19 mouse cellular contexts compared by ENCODE assay signal in the genomic region with DNA sequence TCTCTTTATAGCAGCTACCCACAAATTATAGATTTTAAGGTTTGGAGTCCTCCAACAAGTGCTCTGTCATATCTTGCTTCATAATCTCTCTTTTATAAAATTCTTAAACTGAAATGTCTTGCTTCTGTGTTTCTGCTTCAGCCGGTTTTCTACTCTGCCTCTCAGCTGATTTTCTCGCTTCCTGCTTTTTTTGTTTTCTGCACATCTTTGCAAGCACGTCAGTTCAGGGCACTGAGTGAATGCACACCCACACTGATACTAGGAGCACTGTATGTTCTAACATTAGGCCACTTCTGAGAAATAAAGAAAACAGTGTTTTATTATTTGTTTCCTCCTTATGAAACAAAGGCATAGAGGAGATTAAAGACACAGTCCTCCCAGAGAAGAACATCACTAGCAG.
"Had no signal": no experiment of that assay in that cellular context is flagged by ENCODE, and none has a peak within 500 bp of the region (broad histone marks: within the 10 kb centered on the region; RNA-seq: fewer than 3 reads in every experiment).

No protein-coding gene starts in this region.

- H3K9me3 ChIP-seq: midbrain, embryonic 10.5 days; midbrain, embryonic 12.5 days; neural tube, embryonic 13.5 days; neural tube, embryonic 15.5 days had no signal

- DNase-seq: lung, adult 18-20 months; lung, embryonic 14.5 days; lung, postnatal 10 days; lung, postnatal 4 days; midbrain, embryonic 14.5 days; retina, postnatal 1 day; right cerebral cortex, adult 18-20 months; right cerebral cortex, postnatal 25 days; right cerebral cortex, postnatal 4 days; spleen, adult 18-20 months; thymus, adult 18-20 months; thymus, postnatal 14 days; thymus, postnatal 36 days had no signal

- H3K9ac ChIP-seq: lung, embryonic 14.5 days; midbrain, embryonic 12.5 days; neural tube, embryonic 13.5 days; neural tube, embryonic 15.5 days had no signal

- ATAC-seq: midbrain, embryonic 16.5 days had no signal

- H3K27me3 ChIP-seq: midbrain, embryonic 12.5 days; neural tube, embryonic 13.5 days; neural tube, embryonic 15.5 days had no signal

- H3K4me2 ChIP-seq: lung, embryonic 14.5 days; midbrain, embryonic 12.5 days; neural tube, embryonic 13.5 days; neural tube, embryonic 15.5 days had no signal

- H3K36me3 ChIP-seq: midbrain, embryonic 10.5 days; midbrain, embryonic 12.5 days; neural tube, embryonic 13.5 days; neural tube, embryonic 15.5 days had no signal

- H3K4me3 ChIP-seq: midbrain, embryonic 10.5 days; midbrain, embryonic 12.5 days; myocyte; neural tube, embryonic 13.5 days; neural tube, embryonic 15.5 days had no signal

- H3K4me1 ChIP-seq: midbrain, embryonic 10.5 days; midbrain, embryonic 12.5 days; neural tube, embryonic 13.5 days; neural tube, embryonic 15.5 days had no signal

- H3K27ac ChIP-seq: midbrain, embryonic 10.5 days; midbrain, embryonic 12.5 days; neural tube, embryonic 13.5 days; neural tube, embryonic 15.5 days had no signal
